Comparison of ENCODE assay signal across 7 mouse cellular contexts in genomic region chr7:118996137-118996837, GRCm38 (mm10). TPM values are rescaled to one million over a fixed set of nuclear protein-coding genes. Genes with fewer than 3 reads are reported as not detected.
DNase-seq lines count a peak whose midpoint lies in the region; ATAC-seq lines count a peak whose summit lies in the region.

No protein-coding gene starts in this region.

- peak; percentile 53 for ATAC-seq in intestine, embryonic 16.5 days
- peak; percentile 32 for ATAC-seq in midbrain, embryonic 12.5 days (ENCODE audit: low FRiP score, low read depth)

- H3K27me3 ChIP-seq in intestine, embryonic 16.5 days (replicated peaks; ENCODE audit: control insufficient read depth, insufficient read depth, low read length), result no peaks in the 10 kb centered on the region
- peaks cover 7% of the 10 kb centered on the region for H3K27me3 ChIP-seq in midbrain, embryonic 12.5 days

- 6% methylated on average over 13 of the region's 13 CpGs for WGBS in intestine, embryonic 16.5 days
- WGBS in midbrain, embryonic 12.5 days, result 12% methylated on average over 13 of the region's 13 CpGs

- H3K36me3 ChIP-seq in intestine, embryonic 16.5 days (ENCODE audit: control insufficient read depth, insufficient read depth, low read length), result no peaks in the 10 kb centered on the region
- no peaks in the 10 kb centered on the region for H3K36me3 ChIP-seq in midbrain, embryonic 12.5 days

- peak; percentile 78 to 83 for DNase-seq in adrenal gland, adult 18-20 months (ENCODE audit: low spot score in 2 of 2)
- peak; percentile 96 for DNase-seq in embryo, embryonic 10.5 days (ENCODE audit: low spot score)
- peak; percentile 55 to 76 for DNase-seq in gastrocnemius, postnatal 4 days (ENCODE audit: low spot score in 2 of 2)
- peak; percentile 69 to 84 for DNase-seq in left cerebral cortex, postnatal 36 days (ENCODE audit: low spot score in 2 of 2)
- DNase-seq in skeletal muscle tissue, adult 2 months (ENCODE audit: low read depth, low spot score), result peak; percentile 72

- no peaks in the 10 kb centered on the region for H3K9me3 ChIP-seq in intestine, embryonic 16.5 days (ENCODE audit: control insufficient read depth, low read length)
- no peaks in the 10 kb centered on the region for H3K9me3 ChIP-seq in midbrain, embryonic 12.5 days

- peak overlapping the region; percentile 80; the same call in 1 of the 2 replicates for H3K4me2 ChIP-seq in intestine, embryonic 16.5 days (ENCODE audit: low read depth, low read length)
- H3K4me2 ChIP-seq in midbrain, embryonic 12.5 days (replicated peaks), result peak overlapping the region; percentile 79

- no peak overlapping the region for H3K27ac ChIP-seq in intestine, embryonic 16.5 days (ENCODE audit: low read length)
- H3K27ac ChIP-seq in midbrain, embryonic 12.5 days (replicated peaks), result no peak overlapping the region

- no peak overlapping the region for H3K4me3 ChIP-seq in intestine, embryonic 16.5 days (ENCODE audit: low read length)
- H3K4me3 ChIP-seq in midbrain, embryonic 12.5 days, result 0 out of 2 replicates have a peak overlapping the region, but pooled peaks have one; percentile 72

- no peak overlapping the region for H3K9ac ChIP-seq in intestine, embryonic 16.5 days (ENCODE audit: low read depth, low read length)
- no peak overlapping the region for H3K9ac ChIP-seq in midbrain, embryonic 12.5 days (replicated peaks)

- intact Hi-C loops in left cerebral cortex, postnatal 36 days (cut with DNase I), result loop anchor here (1.0 to 10.0 kb wide), 2 partner anchors 111 to 230 kb away; no protein-coding TSS in a partner anchor

- peaks cover 17% of the 10 kb centered on the region for H3K4me1 ChIP-seq in intestine, embryonic 16.5 days (ENCODE audit: control insufficient read depth, insufficient read depth, low read length)
- peaks cover 41% of the 10 kb centered on the region for H3K4me1 ChIP-seq in midbrain, embryonic 12.5 days

RNA-seq across cellular contexts. Expression of gene Gprc5b, which starts 1.3 kb away (rescaled TPM):
- total RNA-seq in adrenal gland, adult 18-20 months (2021), result 100 to 1,000 TPM; 143 to 170 TPM
- total RNA-seq in gastrocnemius, postnatal 4 days (2021), result 10 to 100 TPM; 47.2 to 48.9 TPM
- 2.6 and 2.8 TPM in 2 replicates for polyA plus RNA-seq in intestine, embryonic 16.5 days (2015; fragmentation: Nextera tagmentation; extraction: Ambion mirVana)
- 100 to 1,000 TPM in 1 of 2 experiments, 10 to 100 TPM in 1; 92.8 to 104 TPM for total RNA-seq in left cerebral cortex, postnatal 36 days (2021)
- polyA plus RNA-seq in midbrain, embryonic 12.5 days (2016; fragmentation: Nextera tagmentation; extraction: Ambion mirVana), result 11.9 and 14.1 TPM in 2 replicates
